Mouse (Mus musculus) cerebellum, postnatal 14 days (tissue): ENCODE data around the gene Emg1.

Source experiments
- DNase-seq, 2 experiments: peaks; one replicate each; pipeline ENCODE4 v3.0.0; 2021; ENCODE audit warnings: mixed read lengths in 2 of 2

Gene Emg1

GRCm38 (mm10) chr6:124711824-124712782, at the start of gene Emg1, which contains the start of gene Phb2:
TSS of gene Emg1 (minus strand) at chr6:124712178.
TSS of gene Phb2 (plus strand) at chr6:124712336.
- DNase-seq, result peak; percentile 98 to 99

- peak; percentile 87 to 93 for DNase-seq
These were observed 47.3 kb upstream of the Emg1 start for GRCm38 (mm10) chr6:124759259-124759658.

GRCm38 (mm10) chr6:124758849-124759232, 46.9 kb upstream of the Emg1 start:
- DNase-seq, result no peak

GRCm38 (mm10) chr6:124757909-124758848, 46.2 kb upstream of the Emg1 start:
- DNase-seq, result peak; percentile 72 to 77

GRCm38 (mm10) chr6:124757351-124757880, 45.4 kb upstream of the Emg1 start:
- no peak for DNase-seq

- DNase-seq, result peak; percentile 89
These were observed 44.8 kb upstream of the Emg1 start for GRCm38 (mm10) chr6:124756652-124757350.

GRCm38 (mm10) chr6:124755831-124756595, 44.0 kb upstream of the Emg1 start, which contains the start of the genes Gm45234 and Atn1:
TSS of gene Gm45234 (minus strand) at chr6:124756021.
TSS of gene Atn1 (minus strand) at chr6:124756524.
- peak; percentile 81 to 83 for DNase-seq

- no peak for DNase-seq
These were observed 43.3 kb upstream of the Emg1 start for GRCm38 (mm10) chr6:124755306-124755705.

- no peak for DNase-seq
These were observed 41.9 kb upstream of the Emg1 start for GRCm38 (mm10) chr6:124753861-124754260.

GRCm38 (mm10) chr6:124750405-124750804, 38.4 kb upstream of the Emg1 start:
- DNase-seq, result no peak

- no peak for DNase-seq
These were observed 35.0 kb upstream of the Emg1 start for GRCm38 (mm10) chr6:124746654-124747632.

GRCm38 (mm10) chr6:124746296-124746605, 34.3 kb upstream of the Emg1 start:
- no peak for DNase-seq

GRCm38 (mm10) chr6:124745490-124746295, 33.7 kb upstream of the Emg1 start:
- DNase-seq, result peak; percentile 97

GRCm38 (mm10) chr6:124744755-124745321, 32.9 kb upstream of the Emg1 start:
- DNase-seq, result peak in 1 of 2 experiments; percentile 68

GRCm38 (mm10) chr6:124743647-124744046, 31.7 kb upstream of the Emg1 start:
- DNase-seq, result peak in 1 of 2 experiments; percentile 26

- DNase-seq, result peak; percentile 22 to 43
These were observed 31.0 kb upstream of the Emg1 start for GRCm38 (mm10) chr6:124742839-124743514.

GRCm38 (mm10) chr6:124741842-124742241, 29.9 kb upstream of the Emg1 start:
- no peak for DNase-seq
